Mouse (Mus musculus) heart, embryonic 13.5 days (tissue): ENCODE data around the gene Nob1. TPM values are rescaled to one million over a fixed set of nuclear protein-coding genes. Genes with fewer than 3 reads are reported as not detected.
A peak's percentile ranks its signal among the peaks of the same experiment; 100 is the strongest.

Source experiments
- ATAC-seq: fragments of 200-750 bp; cut with Nextera tagmentation; 2 replicates; pipeline ENCODE4 v1.8.0; 2017; ENCODE audit warnings: moderate TSS enrichment; ENCODE audit not compliant: insufficient number of reproducible peaks, low FRiP score, low TSS enrichment; ENCODE audit errors: extremely low read depth
- H3K27ac ChIP-seq: fragments of 300-500 bp; sonication (generic); replicated peaks from 2 replicates; pipeline ENCODE4 v1.5.1; 2015; ENCODE audit warnings: moderate library complexity, mild to moderate bottlenecking, inconsistent platforms
- H3K27me3 ChIP-seq: fragments of 300-500 bp; sonication (generic); replicated peaks from 2 replicates; pipeline ENCODE4 v1.6.1; 2015; ENCODE audit warnings: mild to moderate bottlenecking, inconsistent platforms
- H3K36me3 ChIP-seq: fragments of 300-500 bp; sonication (generic); 2 replicates; pipeline ENCODE4 v1.6.1; 2015; ENCODE audit warnings: mild to moderate bottlenecking, inconsistent platforms
- H3K4me1 ChIP-seq: fragments of 300-500 bp; sonication (generic); 2 replicates; pipeline ENCODE4 v1.6.1; 2015; ENCODE audit warnings: inconsistent platforms
- H3K4me2 ChIP-seq: fragments of 300-500 bp; sonication (generic); 2 replicates; pipeline ENCODE4 v1.6.1; 2015; ENCODE audit warnings: inconsistent platforms, mild to moderate bottlenecking, moderate library complexity
- H3K4me3 ChIP-seq: fragments of 300-500 bp; sonication (generic); 2 replicates; pipeline ENCODE4 v1.5.1; 2015; ENCODE audit warnings: moderate library complexity, mild to moderate bottlenecking, inconsistent platforms
- H3K9ac ChIP-seq: fragments of 300-500 bp; sonication (generic); 2 replicates; pipeline ENCODE4 v1.6.1; 2015; ENCODE audit warnings: inconsistent platforms, mild to moderate bottlenecking, moderate library complexity
- H3K9me3 ChIP-seq: fragments of 300-500 bp; sonication (generic); 2 replicates; pipeline ENCODE4 v1.6.1; 2016; ENCODE audit warnings: inconsistent platforms
- WGBS: fragments of 180-500 bp; shearing (Covaris S2); methylation state at CpG from one replicate; pipeline ENCODE4 v1.1.7; 2015; ENCODE audit warnings: mixed read lengths; 5-methylcytosine and 5-hydroxymethylcytosine counted together
- polyA plus RNA-seq: library from polyadenylated mRNA; unstranded; fragments of >200 nt; fragmentation: Nextera tagmentation; extraction: Ambion mirVana; gene quantifications from 2 replicates; pipeline ENCODE4 v1.2.1, GENCODE M21; 2015

The Nob1 gene
- polyA plus RNA-seq, 1 experiment from 2014 or later, result 45.2 TPM

- H3K9me3 ChIP-seq, result no peaks in the 10 kb centered on the region
- no peak for ATAC-seq
- peaks cover 42% of the 10 kb centered on the region for H3K4me1 ChIP-seq
- peak overlapping the region; percentile 33 for H3K27ac ChIP-seq
- H3K36me3 ChIP-seq, result peaks cover 2% of the 10 kb centered on the region; the same call in 1 of the 2 replicates
- 16% methylated on average over 5 of the region's 5 CpGs for WGBS
- H3K4me3 ChIP-seq, result no peak overlapping the region
- no peaks in the 10 kb centered on the region for H3K27me3 ChIP-seq
- H3K9ac ChIP-seq, result no peak overlapping the region
- H3K4me2 ChIP-seq, result peak overlapping the region; percentile 18; the same call in 1 of the 2 replicates
Observed at GRCm38 (mm10) chr8:107386171-107386570, 38.7 kb downstream of the Nob1 start.

GRCm38 (mm10) chr8:107385063-107385462, 39.8 kb downstream of the Nob1 start:
- no peak for ATAC-seq
- Histone ChIP-seq H3K4me2 (no peak overlapping the region), H3K36me3 (peaks cover 13% of the 10 kb centered on the region), H3K27me3 (no peaks in the 10 kb centered on the region), H3K4me1 (peaks cover 41% of the 10 kb centered on the region), H3K9me3 (no peaks in the 10 kb centered on the region), H3K4me3 (no peak overlapping the region), H3K27ac (no peak overlapping the region), H3K9ac (no peak overlapping the region)
- WGBS, result 73% methylated on average over 2 of the region's 2 CpGs

GRCm38 (mm10) chr8:107384651-107385050, 40.2 kb downstream of the Nob1 start:
- Histone ChIP-seq H3K4me3 (no peak overlapping the region), H3K27ac (no peak overlapping the region), H3K9ac (no peak overlapping the region), H3K4me2 (no peak overlapping the region), H3K27me3 (no peaks in the 10 kb centered on the region), H3K9me3 (no peaks in the 10 kb centered on the region), H3K4me1 (peaks cover 37% of the 10 kb centered on the region), H3K36me3 (peaks cover 17% of the 10 kb centered on the region)
- WGBS, result 44% methylated on average over 5 of the region's 5 CpGs
- no peak for ATAC-seq

GRCm38 (mm10) chr8:107382898-107383297, 42.0 kb downstream of the Nob1 start:
- no peak for ATAC-seq
- H3K27ac ChIP-seq, result no peak overlapping the region
- WGBS, result 62% methylated on average over 4 of the region's 4 CpGs

GRCm38 (mm10) chr8:107381666-107382065, 43.2 kb downstream of the Nob1 start:
- no peaks in the 10 kb centered on the region for H3K9me3 ChIP-seq
- H3K4me3 ChIP-seq, result no peak overlapping the region
- no peak overlapping the region for H3K9ac ChIP-seq
- no peaks in the 10 kb centered on the region for H3K27me3 ChIP-seq
- ATAC-seq, result no peak
- H3K36me3 ChIP-seq, result peaks cover 40% of the 10 kb centered on the region
- peaks cover 29% of the 10 kb centered on the region for H3K4me1 ChIP-seq
- no peak overlapping the region for H3K4me2 ChIP-seq
- 85% methylated on average over 4 of the region's 4 CpGs for WGBS
- H3K27ac ChIP-seq, result no peak overlapping the region

More at GRCm38 (mm10) chr8:107382898-107383297, 42.0 kb downstream of the Nob1 start:
- no peak overlapping the region for H3K9ac ChIP-seq
- peaks cover 34% of the 10 kb centered on the region for H3K36me3 ChIP-seq
- peaks cover 32% of the 10 kb centered on the region for H3K4me1 ChIP-seq
- no peaks in the 10 kb centered on the region for H3K9me3 ChIP-seq
- no peak overlapping the region for H3K4me3 ChIP-seq
- H3K4me2 ChIP-seq, result no peak overlapping the region
- no peaks in the 10 kb centered on the region for H3K27me3 ChIP-seq

- Histone ChIP-seq H3K4me3 (no peak overlapping the region), H3K9me3 (no peaks in the 10 kb centered on the region), H3K4me2 (no peak overlapping the region), H3K4me1 (peaks cover 20% of the 10 kb centered on the region), H3K36me3 (peaks cover 46% of the 10 kb centered on the region), H3K27me3 (no peaks in the 10 kb centered on the region), H3K27ac (no peak overlapping the region), H3K9ac (no peak overlapping the region)
- ATAC-seq, result no peak
- 89% methylated on average over 8 of the region's 8 CpGs for WGBS
Observed at GRCm38 (mm10) chr8:107380734-107381133, 44.1 kb downstream of the Nob1 start.

- H3K27me3 ChIP-seq, result no peaks in the 10 kb centered on the region
- no peak for ATAC-seq
- H3K9ac ChIP-seq, result no peak overlapping the region
- no peak overlapping the region for H3K4me3 ChIP-seq
- WGBS, result 81% methylated on average over 3 of the region's 3 CpGs
- peaks cover 71% of the 10 kb centered on the region for H3K36me3 ChIP-seq
- no peak overlapping the region for H3K4me2 ChIP-seq
- H3K9me3 ChIP-seq, result no peaks in the 10 kb centered on the region
- H3K27ac ChIP-seq, result no peak overlapping the region
- H3K4me1 ChIP-seq, result no peaks in the 10 kb centered on the region
Observed at GRCm38 (mm10) chr8:107377346-107377745, 47.5 kb downstream of the Nob1 start.

- WGBS, result 75% methylated on average over 4 of the region's 4 CpGs
- Histone ChIP-seq H3K27me3 (no peaks in the 10 kb centered on the region), H3K4me3 (no peak overlapping the region), H3K4me2 (no peak overlapping the region), H3K9me3 (no peaks in the 10 kb centered on the region), H3K27ac (no peak overlapping the region), H3K9ac (no peak overlapping the region), H3K4me1 (0 out of 2 replicates have a peak, but pooled peaks cover 3% of the 10 kb centered on the region), H3K36me3 (peaks cover 88% of the 10 kb centered on the region)
- ATAC-seq, result no peak
Observed at GRCm38 (mm10) chr8:107370311-107370710, 54.5 kb downstream of the Nob1 start.

Other genes starting within 250 kb of the Nob1 start
- gene Nfat5, start 131.6 kb downstream of the Nob1 start, polyA plus RNA-seq, result 10.0 and 10.4 TPM in 2 replicates
- 5.7 and 5.9 TPM in 2 replicates for gene Nqo1, start 21.8 kb downstream of the Nob1 start, polyA plus RNA-seq
- gene Wwp2, start 11.3 kb upstream of the Nob1 start, polyA plus RNA-seq, result 28.4 and 30.1 TPM in 2 replicates
- 176 and 196 TPM in 2 replicates for gene Psmd7, start 163.4 kb upstream of the Nob1 start, polyA plus RNA-seq